Mouse (Mus musculus): Measurements from ENCODE around the gene Olfr523. TPM values are rescaled to one million over a fixed set of nuclear protein-coding genes. Genes with fewer than 3 reads are reported as not detected.

The Olfr523 gene
- polyA plus RNA-seq, 1 experiment, result 1.0 TPM

DNA sequence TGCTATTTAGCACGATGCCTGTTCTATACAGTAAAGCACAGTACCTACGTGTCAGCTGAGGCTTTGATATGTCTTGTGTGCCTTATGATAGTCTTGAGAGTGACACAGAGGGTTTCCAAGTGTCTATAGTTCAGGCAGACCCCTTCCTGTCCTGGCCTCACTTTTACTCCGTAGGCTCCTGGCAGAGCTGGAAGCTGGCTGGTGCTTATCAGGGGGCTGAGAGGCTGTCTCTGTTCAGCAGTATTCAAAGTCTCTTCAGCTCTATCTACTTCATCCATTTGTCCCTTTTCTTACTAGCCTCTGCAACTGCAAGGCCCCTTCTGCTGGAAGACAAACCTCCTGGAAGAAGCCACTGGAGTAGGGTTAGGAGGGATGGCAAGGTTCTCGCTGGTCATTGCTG lies 28.1 kb downstream of the Olfr523 start:
- 91% methylated on average over 4 of the region's 4 CpGs for WGBS
- no peaks in the 10 kb centered on the region for H3K27me3 ChIP-seq (ENCODE audit: control insufficient read depth, insufficient read depth, low read length)
- H3K27ac ChIP-seq (ENCODE audit: control insufficient read depth, insufficient read depth, low read length), result no peak overlapping the region
- peaks cover 20% of the 10 kb centered on the region for H3K4me1 ChIP-seq (replicated peaks; ENCODE audit: control insufficient read depth, insufficient read depth, low read length)
- no peak for DNase-seq
- no peak overlapping the region for H3K4me3 ChIP-seq (ENCODE audit: control insufficient read depth, insufficient read depth, low read length)
- H3K36me3 ChIP-seq (ENCODE audit: control insufficient read depth, insufficient read depth, low read length), result no peaks in the 10 kb centered on the region
- TF ChIP-seq CTCF (IDR thresholded peaks at IDR 0.05; ENCODE audit: borderline replicate concordance, control insufficient read depth, extremely low read depth, insufficient read depth, low read length, poor library complexity), result no peak
- TF ChIP-seq POLR2A (IDR thresholded peaks at IDR 0.05; ENCODE audit: control insufficient read depth, extremely low read depth, insufficient read depth, low read length, poor library complexity), result no peak

DNA sequence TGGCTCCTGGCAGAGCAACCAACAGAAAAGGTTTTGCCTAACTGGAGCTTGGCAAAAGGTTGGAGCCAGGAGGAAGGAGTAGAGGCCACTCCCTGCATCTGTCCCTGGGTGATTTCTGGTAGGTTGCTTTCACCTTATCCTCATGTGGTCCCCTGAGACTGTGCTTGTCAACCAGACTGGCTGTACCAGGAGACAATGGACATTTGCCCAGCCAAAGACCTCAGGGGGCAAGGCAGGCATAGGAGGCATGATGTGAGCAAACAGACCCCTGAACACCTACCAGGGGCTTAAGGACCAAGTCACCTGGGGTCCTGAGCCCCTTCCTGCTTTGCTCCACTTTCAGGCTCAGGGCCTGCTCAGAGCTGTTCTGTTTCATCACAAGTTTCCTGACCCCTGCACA lies 32.8 kb downstream of the Olfr523 start, which contains the start of gene Olfr524:
TSS of gene Olfr524 (minus strand) at position 101 of the 400 bp plus-strand sequence.
- Histone ChIP-seq H3K36me3 (ENCODE audit: control insufficient read depth, insufficient read depth, low read length) (no peaks in the 10 kb centered on the region), H3K27ac (ENCODE audit: control insufficient read depth, insufficient read depth, low read length) (peak within 1 kb of the TSS; percentile 54; the same call in 1 of the 2 replicates), H3K27me3 (ENCODE audit: control insufficient read depth, insufficient read depth, low read length) (no peaks in the 10 kb centered on the region), H3K4me3 (ENCODE audit: control insufficient read depth, insufficient read depth, low read length) (no peak within 1 kb of the TSS), H3K4me1 (replicated peaks; ENCODE audit: control insufficient read depth, insufficient read depth, low read length) (peaks cover 39% of the 10 kb centered on the region)
- no peak for DNase-seq
- TF ChIP-seq CTCF (IDR thresholded peaks at IDR 0.05; ENCODE audit: borderline replicate concordance, control insufficient read depth, extremely low read depth, insufficient read depth, low read length, poor library complexity), result no peak

DNA sequence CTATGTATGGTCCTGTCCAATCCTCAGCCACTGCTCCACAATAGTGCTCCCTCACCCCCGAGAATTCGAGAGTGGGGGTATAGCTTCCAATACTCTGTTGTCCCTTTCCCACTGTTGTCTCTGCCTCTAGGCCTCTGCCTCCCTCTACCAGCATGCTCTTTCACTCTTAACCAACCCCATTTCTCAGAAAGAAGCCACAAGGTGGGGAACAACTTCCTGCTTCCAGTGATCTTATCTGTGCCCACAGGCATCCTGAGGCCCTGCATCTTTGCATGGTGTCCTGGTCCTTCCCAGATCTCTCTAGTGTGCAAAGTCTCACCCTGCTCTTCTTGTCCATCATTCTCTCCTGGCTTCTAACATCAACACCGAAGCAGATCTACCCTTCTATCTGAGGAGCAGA lies 33.9 kb downstream of the Olfr523 start:
- H3K4me1 ChIP-seq (replicated peaks; ENCODE audit: control insufficient read depth, insufficient read depth, low read length), result peaks cover 39% of the 10 kb centered on the region
- no peaks in the 10 kb centered on the region for H3K27me3 ChIP-seq (ENCODE audit: control insufficient read depth, insufficient read depth, low read length)
- WGBS, result 8% methylated on average over 3 of the region's 3 CpGs
- TF ChIP-seq CTCF (IDR thresholded peaks at IDR 0.05; ENCODE audit: borderline replicate concordance, control insufficient read depth, extremely low read depth, insufficient read depth, low read length, poor library complexity) (no peak), POLR2A (IDR thresholded peaks at IDR 0.05; ENCODE audit: control insufficient read depth, extremely low read depth, insufficient read depth, low read length, poor library complexity) (no peak)
- DNase-seq, result peak; percentile 19
- peak overlapping the region; percentile 54 for H3K27ac ChIP-seq (ENCODE audit: control insufficient read depth, insufficient read depth, low read length)
- H3K36me3 ChIP-seq (ENCODE audit: control insufficient read depth, insufficient read depth, low read length), result no peaks in the 10 kb centered on the region
- no peak overlapping the region for H3K4me3 ChIP-seq (ENCODE audit: control insufficient read depth, insufficient read depth, low read length)

DNA sequence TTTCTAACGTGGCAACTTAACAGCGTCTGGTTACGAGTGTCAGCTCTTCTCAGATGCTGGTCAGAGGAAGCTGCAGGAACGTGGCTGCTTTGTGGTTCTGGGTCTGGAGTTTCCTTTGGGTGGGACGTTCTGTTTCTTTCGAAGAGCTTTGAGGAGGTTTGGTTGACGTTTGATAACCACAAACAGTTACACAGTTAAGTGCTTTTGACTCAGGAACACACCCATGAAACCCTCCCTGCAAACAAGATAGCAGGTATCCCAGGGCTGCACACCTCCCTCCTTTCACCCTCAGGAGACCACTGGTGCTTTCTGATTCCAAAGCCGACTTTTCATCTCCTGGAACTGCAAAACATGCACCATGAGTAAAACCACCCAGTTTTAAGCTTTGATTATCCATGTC lies 35.1 kb downstream of the Olfr523 start:
- Histone ChIP-seq H3K4me3 (ENCODE audit: control insufficient read depth, insufficient read depth, low read length) (no peak overlapping the region), H3K27ac (ENCODE audit: control insufficient read depth, insufficient read depth, low read length) (no peak overlapping the region), H3K27me3 (ENCODE audit: control insufficient read depth, insufficient read depth, low read length) (no peaks in the 10 kb centered on the region), H3K36me3 (ENCODE audit: control insufficient read depth, insufficient read depth, low read length) (no peaks in the 10 kb centered on the region), H3K4me1 (replicated peaks; ENCODE audit: control insufficient read depth, insufficient read depth, low read length) (peaks cover 36% of the 10 kb centered on the region)
- WGBS, result 3% methylated on average over 8 of the region's 8 CpGs
- no peak for DNase-seq
- no peak for TF ChIP-seq CTCF (IDR thresholded peaks at IDR 0.05; ENCODE audit: borderline replicate concordance, control insufficient read depth, extremely low read depth, insufficient read depth, low read length, poor library complexity)
- TF ChIP-seq POLR2A (IDR thresholded peaks at IDR 0.05; ENCODE audit: control insufficient read depth, extremely low read depth, insufficient read depth, low read length, poor library complexity), result no peak

DNA sequence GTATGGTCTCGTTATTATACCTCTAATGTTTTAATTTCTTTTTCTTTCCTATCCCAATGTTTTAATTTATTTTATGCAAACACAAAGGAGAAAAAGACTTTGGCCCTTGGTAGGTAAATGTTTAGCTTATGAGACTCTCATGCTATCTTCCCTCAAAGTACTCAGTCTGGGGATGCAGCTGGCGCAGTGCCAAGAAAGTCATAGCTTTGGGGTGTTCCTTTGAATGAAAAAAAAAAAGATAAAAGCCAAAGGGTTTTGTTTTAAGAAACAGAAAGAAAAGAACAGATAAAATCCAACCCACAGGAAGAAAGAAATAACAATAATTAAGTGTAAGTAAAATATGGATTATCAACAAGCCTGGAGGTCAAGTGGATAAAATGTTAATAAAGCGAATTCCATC lies 35.7 kb downstream of the Olfr523 start:
- peak; percentile 23 for DNase-seq
- Histone ChIP-seq H3K36me3 (ENCODE audit: control insufficient read depth, insufficient read depth, low read length) (no peaks in the 10 kb centered on the region), H3K27me3 (ENCODE audit: control insufficient read depth, insufficient read depth, low read length) (no peaks in the 10 kb centered on the region), H3K4me3 (ENCODE audit: control insufficient read depth, insufficient read depth, low read length) (no peak overlapping the region), H3K4me1 (replicated peaks; ENCODE audit: control insufficient read depth, insufficient read depth, low read length) (peaks cover 37% of the 10 kb centered on the region), H3K27ac (ENCODE audit: control insufficient read depth, insufficient read depth, low read length) (no peak overlapping the region)
- TF ChIP-seq CTCF (IDR thresholded peaks at IDR 0.05; ENCODE audit: borderline replicate concordance, control insufficient read depth, extremely low read depth, insufficient read depth, low read length, poor library complexity), result no peak
- TF ChIP-seq POLR2A (IDR thresholded peaks at IDR 0.05; ENCODE audit: control insufficient read depth, extremely low read depth, insufficient read depth, low read length, poor library complexity), result no peak
- 31% methylated on average over 3 of the region's 3 CpGs for WGBS

DNA sequence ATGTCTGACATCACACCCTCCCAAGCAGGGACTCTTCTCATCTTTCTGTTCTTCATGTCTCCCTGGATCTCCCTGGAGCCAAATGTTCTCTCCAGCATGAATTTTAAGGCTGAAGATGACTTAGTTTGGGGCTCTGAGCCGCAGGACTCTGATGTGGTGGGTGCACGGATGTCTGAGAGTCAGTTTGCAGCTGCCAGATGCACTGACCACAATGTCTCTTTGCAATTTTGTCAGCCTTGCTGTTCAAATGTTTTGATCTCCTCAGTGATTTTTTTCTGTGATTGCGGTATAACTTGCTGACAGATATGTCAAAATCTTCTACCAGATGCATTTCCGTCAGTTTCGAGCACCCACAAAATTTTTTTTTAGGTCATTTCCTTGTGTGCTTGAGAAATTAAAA lies 40.8 kb downstream of the Olfr523 start:
- no peak overlapping the region for H3K4me3 ChIP-seq (ENCODE audit: control insufficient read depth, insufficient read depth, low read length)
- peaks cover 10% of the 10 kb centered on the region for H3K4me1 ChIP-seq (replicated peaks; ENCODE audit: control insufficient read depth, insufficient read depth, low read length)
- 7% methylated on average over 5 of the region's 5 CpGs for WGBS
- no peak overlapping the region for H3K27ac ChIP-seq (ENCODE audit: control insufficient read depth, insufficient read depth, low read length)
- TF ChIP-seq POLR2A (IDR thresholded peaks at IDR 0.05; ENCODE audit: control insufficient read depth, extremely low read depth, insufficient read depth, low read length, poor library complexity) (no peak), CTCF (IDR thresholded peaks at IDR 0.05; ENCODE audit: borderline replicate concordance, control insufficient read depth, extremely low read depth, insufficient read depth, low read length, poor library complexity) (no peak)
- no peaks in the 10 kb centered on the region for H3K27me3 ChIP-seq (ENCODE audit: control insufficient read depth, insufficient read depth, low read length)
- DNase-seq, result no peak
- H3K36me3 ChIP-seq (ENCODE audit: control insufficient read depth, insufficient read depth, low read length), result no peaks in the 10 kb centered on the region

DNA sequence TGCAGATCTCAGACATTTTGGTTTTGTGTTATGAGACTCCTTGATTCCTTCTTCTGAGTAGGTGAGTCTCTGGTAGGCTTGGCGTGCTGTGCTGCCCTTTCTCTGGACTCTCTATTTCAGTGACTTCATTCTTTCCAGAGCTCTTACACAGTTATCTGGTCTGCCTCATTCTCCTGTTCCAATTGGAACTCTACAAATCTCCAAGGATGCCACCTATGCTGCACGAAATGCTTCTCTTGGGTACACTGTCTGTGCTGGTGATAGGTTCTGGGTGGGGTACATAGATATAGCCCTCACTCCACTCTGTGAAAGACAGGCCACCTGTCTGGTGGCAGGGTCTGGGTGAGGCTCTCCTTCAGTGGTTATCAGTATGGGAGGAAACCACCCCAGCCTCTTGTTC lies 45.0 kb downstream of the Olfr523 start, which contains the start of gene Cd163l1:
TSS of gene Cd163l1 (plus strand) at position 301 of the 400 bp plus-strand sequence.
- Histone ChIP-seq H3K36me3 (ENCODE audit: control insufficient read depth, insufficient read depth, low read length) (no peaks in the 10 kb centered on the region), H3K27ac (ENCODE audit: control insufficient read depth, insufficient read depth, low read length) (no peak within 1 kb of the TSS), H3K4me3 (ENCODE audit: control insufficient read depth, insufficient read depth, low read length) (no peak within 1 kb of the TSS), H3K4me1 (replicated peaks; ENCODE audit: control insufficient read depth, insufficient read depth, low read length) (peaks cover 8% of the 10 kb centered on the region), H3K27me3 (ENCODE audit: control insufficient read depth, insufficient read depth, low read length) (no peaks in the 10 kb centered on the region)
- DNase-seq, result no peak
- TF ChIP-seq POLR2A (IDR thresholded peaks at IDR 0.05; ENCODE audit: control insufficient read depth, extremely low read depth, insufficient read depth, low read length, poor library complexity), result no peak
- TF ChIP-seq CTCF (IDR thresholded peaks at IDR 0.05; ENCODE audit: borderline replicate concordance, control insufficient read depth, extremely low read depth, insufficient read depth, low read length, poor library complexity), result no peak
- WGBS, result 95% methylated on average over 2 of the region's 2 CpGs
